Mouse (Mus musculus): Measurements from ENCODE around the gene Grik3. TPM values are rescaled to one million over a fixed set of nuclear protein-coding genes. Genes with fewer than 3 reads are reported as not detected.

Grik3 gene
- polyA plus RNA-seq (2012; ENCODE audit: insufficient read depth, insufficient read length, missing spikeins), result 0.08 and 0.12 TPM in 2 replicates

DNA sequence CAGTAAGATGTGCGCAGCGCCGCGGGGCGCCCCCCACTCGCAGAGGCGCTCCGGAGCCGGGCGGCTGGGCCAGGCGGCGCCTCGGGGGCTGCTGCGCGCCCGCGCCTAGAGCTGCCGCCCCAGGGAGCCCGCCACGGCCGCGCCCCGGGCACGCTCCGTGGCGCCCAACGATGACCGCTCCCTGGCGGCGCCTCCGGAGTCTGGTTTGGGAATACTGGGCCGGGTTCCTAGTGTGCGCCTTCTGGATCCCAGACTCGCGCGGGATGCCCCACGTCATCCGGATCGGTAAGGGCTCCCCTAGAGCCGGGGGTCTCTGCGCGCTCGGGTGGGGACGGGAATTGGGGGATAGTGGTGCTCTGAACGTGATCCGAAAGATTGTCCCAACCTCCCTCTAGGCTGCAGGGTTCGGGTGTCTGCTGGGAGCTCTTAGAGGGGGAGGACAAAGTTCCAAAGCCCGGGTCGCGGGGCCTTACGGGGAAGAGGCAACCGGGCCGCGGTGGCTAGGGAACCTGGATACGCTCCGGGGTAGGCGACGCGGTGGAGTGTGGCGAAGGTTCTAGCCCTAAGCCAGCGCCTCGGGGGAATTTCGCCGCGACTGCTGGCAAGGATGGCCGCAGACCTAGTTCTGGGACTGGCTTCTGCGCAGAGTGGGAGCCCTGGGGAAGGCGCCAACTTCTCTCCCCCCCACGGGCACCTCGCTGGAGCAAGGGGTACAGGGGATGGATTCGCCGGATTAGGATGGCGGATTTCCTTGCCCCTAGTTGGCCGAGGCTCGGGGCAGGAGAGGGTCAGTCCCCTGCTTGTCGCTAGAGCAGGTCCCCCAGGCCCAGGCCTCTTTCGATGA is at the start of gene Grik3:
Gene Grik3, plus strand, starts transcription at position 40 of the 844 bp plus-strand sequence.
- Histone ChIP-seq H3K27ac (ENCODE audit: insufficient read depth, low read depth, low read length) (no peak within 1 kb of the TSS), H3K4me1 (ENCODE audit: control insufficient read depth, insufficient read depth, low read length) (no peaks in the 10 kb centered on the region), H3K4me3 (ENCODE audit: insufficient read depth, low read length) (no peak within 1 kb of the TSS)
- TF ChIP-seq POLR2A (IDR thresholded peaks at IDR 0.05; ENCODE audit: borderline replicate concordance, low read depth, low read length), result no peak
- TF ChIP-seq CTCF (IDR thresholded peaks at IDR 0.05; ENCODE audit: low read depth, low read length), result no peak

- no peaks in the 10 kb centered on the region for H3K4me1 ChIP-seq (ENCODE audit: control insufficient read depth, insufficient read depth, low read length)
- TF ChIP-seq CTCF (IDR thresholded peaks at IDR 0.05; ENCODE audit: low read depth, low read length) (no peak), POLR2A (IDR thresholded peaks at IDR 0.05; ENCODE audit: borderline replicate concordance, low read depth, low read length) (no peak)
- H3K4me3 ChIP-seq (ENCODE audit: insufficient read depth, low read length), result no peak overlapping the region
- no peak overlapping the region for H3K27ac ChIP-seq (ENCODE audit: insufficient read depth, low read depth, low read length)
Observed at GRCm38 (mm10) chr4:125441821-125442220, 48.7 kb upstream of the Grik3 start.

DNA sequence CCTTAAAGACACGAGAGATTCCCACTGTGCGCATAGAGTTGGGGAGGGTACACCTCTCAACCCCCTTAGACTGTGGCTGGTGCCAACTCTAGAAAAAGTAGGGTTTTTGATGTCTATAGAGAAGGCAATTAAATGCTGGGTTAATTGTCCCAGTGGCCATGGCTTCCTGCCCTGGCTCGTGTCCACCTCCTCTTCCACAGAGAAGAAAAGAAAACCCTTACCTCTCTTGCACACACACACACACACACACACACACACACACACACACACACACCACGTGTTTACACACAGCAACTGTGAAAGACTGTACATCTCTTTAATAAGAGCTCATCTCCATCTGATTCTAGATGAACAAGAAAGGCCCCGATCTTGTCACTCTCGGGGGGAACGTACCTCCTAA is 46.1 kb upstream of the Grik3 start:
- TF ChIP-seq POLR2A (IDR thresholded peaks at IDR 0.05; ENCODE audit: borderline replicate concordance, low read depth, low read length), result no peak
- TF ChIP-seq CTCF (IDR thresholded peaks at IDR 0.05; ENCODE audit: low read depth, low read length), result no peak
- Histone ChIP-seq H3K27ac (ENCODE audit: insufficient read depth, low read depth, low read length) (no peak overlapping the region), H3K4me1 (ENCODE audit: control insufficient read depth, insufficient read depth, low read length) (no peaks in the 10 kb centered on the region)

GRCm38 (mm10) chr4:125450602-125451321 is 39.7 kb upstream of the Grik3 start:
- Histone ChIP-seq H3K4me3 (ENCODE audit: insufficient read depth, low read length) (no peak overlapping the region), H3K27ac (ENCODE audit: insufficient read depth, low read depth, low read length) (no peak overlapping the region), H3K4me1 (ENCODE audit: control insufficient read depth, insufficient read depth, low read length) (no peaks in the 10 kb centered on the region)
- TF ChIP-seq CTCF (IDR thresholded peaks at IDR 0.05; ENCODE audit: low read depth, low read length) (no peak), POLR2A (IDR thresholded peaks at IDR 0.05; ENCODE audit: borderline replicate concordance, low read depth, low read length) (no peak)

More for the DNA sequence above, 46.1 kb upstream of the Grik3 start:
- H3K4me3 ChIP-seq (ENCODE audit: insufficient read depth, low read length), result no peak overlapping the region

DNA sequence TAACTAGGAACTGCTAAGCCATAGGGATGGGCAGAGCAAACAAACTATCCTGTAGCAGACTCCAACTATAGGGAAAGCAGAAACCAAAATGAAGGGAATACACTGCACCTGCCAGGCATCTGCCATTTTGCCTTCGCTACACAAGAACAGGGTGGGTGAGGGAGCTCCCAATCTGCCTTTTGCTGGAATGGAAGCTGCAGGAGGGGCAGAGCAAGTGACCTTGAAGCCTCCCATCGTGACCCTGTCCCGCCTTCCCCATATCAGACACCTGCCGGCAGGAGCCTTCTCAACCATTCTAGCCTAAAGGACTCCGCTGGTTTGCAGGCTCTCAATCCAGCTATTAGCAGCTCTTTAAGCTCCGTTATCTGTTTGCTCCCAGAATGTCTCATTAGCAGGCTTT is 38.7 kb upstream of the Grik3 start:
- Histone ChIP-seq H3K27ac (ENCODE audit: insufficient read depth, low read depth, low read length) (no peak overlapping the region), H3K4me1 (ENCODE audit: control insufficient read depth, insufficient read depth, low read length) (no peaks in the 10 kb centered on the region), H3K4me3 (ENCODE audit: insufficient read depth, low read length) (no peak overlapping the region)
- TF ChIP-seq CTCF (IDR thresholded peaks at IDR 0.05; ENCODE audit: low read depth, low read length) (no peak), POLR2A (IDR thresholded peaks at IDR 0.05; ENCODE audit: borderline replicate concordance, low read depth, low read length) (no peak)

DNA sequence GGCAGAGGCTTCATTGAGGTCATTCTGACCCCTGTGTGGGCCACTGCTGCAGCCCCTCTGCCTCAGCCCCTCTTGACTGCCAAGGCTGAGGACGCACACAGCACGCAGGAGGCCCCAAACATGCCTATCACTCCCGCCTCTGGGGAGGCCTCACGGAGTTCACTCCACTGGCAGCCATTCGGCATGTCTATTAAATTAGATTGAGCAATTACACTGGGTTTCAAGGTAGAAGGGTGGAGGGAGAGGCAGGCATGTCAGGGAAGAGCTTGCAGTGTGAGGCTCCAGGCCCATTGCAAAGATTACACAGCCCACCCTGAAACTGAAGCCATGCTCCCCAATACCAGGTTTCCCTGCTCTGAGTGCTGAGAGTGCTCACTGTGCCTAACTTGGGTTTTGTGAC is 34.0 kb upstream of the Grik3 start:
- no peak for TF ChIP-seq CTCF (IDR thresholded peaks at IDR 0.05; ENCODE audit: low read depth, low read length)
- no peak for TF ChIP-seq POLR2A (IDR thresholded peaks at IDR 0.05; ENCODE audit: borderline replicate concordance, low read depth, low read length)
- H3K4me3 ChIP-seq (ENCODE audit: insufficient read depth, low read length), result no peak overlapping the region
- H3K4me1 ChIP-seq (ENCODE audit: control insufficient read depth, insufficient read depth, low read length), result no peaks in the 10 kb centered on the region
- H3K27ac ChIP-seq (ENCODE audit: insufficient read depth, low read depth, low read length), result no peak overlapping the region

DNA sequence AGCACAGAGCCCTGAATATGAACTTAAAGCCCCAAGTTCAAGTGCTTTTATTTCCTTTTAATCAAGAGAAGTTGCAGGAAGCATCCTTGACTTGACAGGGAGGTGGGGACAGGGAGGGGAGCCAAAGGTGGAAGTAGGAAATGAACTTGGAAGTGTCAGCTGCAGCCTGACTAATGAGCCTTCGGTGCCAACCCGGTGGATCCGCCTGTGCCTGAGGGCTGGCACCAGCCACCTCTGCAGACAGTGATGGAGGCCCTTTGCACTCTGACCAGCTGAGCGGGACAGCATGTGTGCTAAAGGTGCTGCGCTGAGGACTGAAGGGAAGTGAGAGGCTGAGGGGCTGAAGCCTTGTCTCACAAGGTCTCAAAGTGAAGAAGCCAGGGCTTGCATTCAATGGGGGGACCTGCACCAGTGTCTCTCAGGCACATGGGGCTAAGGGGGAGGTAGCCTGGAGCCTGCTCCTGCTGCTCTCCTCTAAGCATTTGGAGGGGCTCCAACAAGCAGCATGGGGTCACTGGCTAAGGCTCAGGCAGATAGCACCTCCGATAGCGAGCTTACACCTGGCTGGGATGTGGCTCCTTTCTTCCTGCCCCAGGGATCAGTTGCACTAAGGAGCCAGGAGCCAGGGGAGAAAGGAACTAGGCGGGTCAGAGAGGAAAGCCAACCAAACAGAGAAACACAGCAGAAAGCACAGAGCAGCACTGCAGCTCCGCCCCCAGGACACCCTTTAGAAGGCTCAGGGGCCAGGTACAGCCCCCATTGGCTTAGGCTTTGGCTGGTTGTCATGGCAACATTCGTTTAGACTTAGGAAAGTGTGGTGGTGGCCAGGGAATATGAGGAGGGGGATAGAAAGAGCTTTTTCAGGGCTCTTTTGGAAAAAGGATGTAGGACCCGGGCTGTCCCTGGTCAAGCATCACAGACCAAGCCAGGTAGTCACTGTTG is 33.1 kb upstream of the Grik3 start:
- Histone ChIP-seq H3K4me1 (ENCODE audit: control insufficient read depth, insufficient read depth, low read length) (no peaks in the 10 kb centered on the region), H3K27ac (ENCODE audit: insufficient read depth, low read depth, low read length) (no peak overlapping the region)
- no peak for TF ChIP-seq CTCF (IDR thresholded peaks at IDR 0.05; ENCODE audit: low read depth, low read length)
- no peak for TF ChIP-seq POLR2A (IDR thresholded peaks at IDR 0.05; ENCODE audit: borderline replicate concordance, low read depth, low read length)

GRCm38 (mm10) chr4:125459791-125460190 is 30.7 kb upstream of the Grik3 start:
- H3K4me3 ChIP-seq (ENCODE audit: insufficient read depth, low read length), result no peak overlapping the region
- no peaks in the 10 kb centered on the region for H3K4me1 ChIP-seq (ENCODE audit: control insufficient read depth, insufficient read depth, low read length)
- no peak overlapping the region for H3K27ac ChIP-seq (ENCODE audit: insufficient read depth, low read depth, low read length)
- TF ChIP-seq CTCF (IDR thresholded peaks at IDR 0.05; ENCODE audit: low read depth, low read length) (no peak), POLR2A (IDR thresholded peaks at IDR 0.05; ENCODE audit: borderline replicate concordance, low read depth, low read length) (no peak)

More for the DNA sequence above, 33.1 kb upstream of the Grik3 start:
- H3K4me3 ChIP-seq (ENCODE audit: insufficient read depth, low read length), result no peak overlapping the region

- no peak overlapping the region for H3K4me3 ChIP-seq (ENCODE audit: insufficient read depth, low read length)
- TF ChIP-seq CTCF (IDR thresholded peaks at IDR 0.05; ENCODE audit: low read depth, low read length), result no peak
- no peak for TF ChIP-seq POLR2A (IDR thresholded peaks at IDR 0.05; ENCODE audit: borderline replicate concordance, low read depth, low read length)
- H3K4me1 ChIP-seq (ENCODE audit: control insufficient read depth, insufficient read depth, low read length), result no peaks in the 10 kb centered on the region
- no peak overlapping the region for H3K27ac ChIP-seq (ENCODE audit: insufficient read depth, low read depth, low read length)
Observed at GRCm38 (mm10) chr4:125469711-125470372, 20.7 kb upstream of the Grik3 start.
